In the genomic region with DNA sequence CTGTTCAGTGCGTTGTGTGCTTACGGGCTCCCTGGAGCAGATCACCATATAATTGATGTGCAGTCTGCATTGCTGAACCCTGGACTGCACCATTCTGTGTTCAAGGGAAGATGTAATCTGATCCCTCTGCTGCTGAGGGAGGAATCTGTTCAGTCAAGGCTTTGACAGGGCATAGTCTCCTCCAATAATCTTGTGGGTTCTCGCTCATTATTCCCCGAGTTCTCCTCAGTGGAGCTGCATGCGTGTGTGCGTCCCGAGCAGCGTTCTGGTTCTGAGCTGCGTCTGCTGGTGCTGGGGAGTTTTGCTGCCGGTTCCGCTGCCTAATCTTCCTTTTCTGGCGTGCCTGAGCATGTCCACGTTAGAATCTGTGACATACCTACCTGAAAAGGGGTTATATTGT, we compare ENCODE assay signal across 8 mouse cellular contexts.
A peak's percentile ranks its signal among the peaks of the same experiment; 100 is the strongest.
DNase-seq lines count a peak whose midpoint lies in the region; ATAC-seq lines count a peak whose summit lies in the region.

No protein-coding gene starts in this region.

- H3K4me3 ChIP-seq in embryonic facial prominence, embryonic 13.5 days = peak overlapping the region; percentile 48
- H3K4me3 ChIP-seq in heart, embryonic 12.5 days = peak overlapping the region; percentile 44
- peak overlapping the region; percentile 46 for H3K4me3 ChIP-seq in kidney, embryonic 16.5 days (ENCODE audit: low read length)
- H3K4me3 ChIP-seq in limb, embryonic 13.5 days = peak overlapping the region; percentile 47
- peak overlapping the region; percentile 47 for H3K4me3 ChIP-seq in neural tube, embryonic 12.5 days

- peak overlapping the region; percentile 70 for H3K4me2 ChIP-seq in embryonic facial prominence, embryonic 13.5 days
- peak overlapping the region; percentile 66 for H3K4me2 ChIP-seq in heart, embryonic 12.5 days
- peak overlapping the region; percentile 73 for H3K4me2 ChIP-seq in kidney, embryonic 16.5 days (replicated peaks; ENCODE audit: low read depth, low read length)
- H3K4me2 ChIP-seq in limb, embryonic 13.5 days (replicated peaks) = peak overlapping the region; percentile 76
- peak overlapping the region; percentile 68 for H3K4me2 ChIP-seq in neural tube, embryonic 12.5 days (replicated peaks)

- no peaks in the 10 kb centered on the region for H3K9me3 ChIP-seq in embryonic facial prominence, embryonic 13.5 days
- H3K9me3 ChIP-seq in heart, embryonic 12.5 days (replicated peaks) = no peaks in the 10 kb centered on the region
- H3K9me3 ChIP-seq in kidney, embryonic 16.5 days (ENCODE audit: low read length) = no peaks in the 10 kb centered on the region
- H3K9me3 ChIP-seq in limb, embryonic 13.5 days = no peaks in the 10 kb centered on the region
- no peaks in the 10 kb centered on the region for H3K9me3 ChIP-seq in neural tube, embryonic 12.5 days

- 5% methylated on average over 13 of the region's 13 CpGs for WGBS in embryonic facial prominence, embryonic 13.5 days
- 32% methylated on average over 13 of the region's 13 CpGs for WGBS in heart, embryonic 12.5 days
- 9% methylated on average over 13 of the region's 13 CpGs for WGBS in kidney, embryonic 16.5 days
- WGBS in limb, embryonic 13.5 days = 10% methylated on average over 13 of the region's 13 CpGs
- WGBS in neural tube, embryonic 12.5 days = 9% methylated on average over 13 of the region's 13 CpGs

- ATAC-seq in embryonic facial prominence, embryonic 13.5 days (ENCODE audit: insufficient number of reproducible peaks, insufficient read depth, low FRiP score, low TSS enrichment, low read depth) = peak; percentile 94
- ATAC-seq in heart, embryonic 12.5 days (ENCODE audit: insufficient number of reproducible peaks, low FRiP score) = peak; percentile 48; the same call in 1 of the 2 replicates
- peak; percentile 100 for ATAC-seq in kidney, embryonic 16.5 days (ENCODE audit: low FRiP score, low TSS enrichment)
- ATAC-seq in limb, embryonic 13.5 days (ENCODE audit: low FRiP score, low read depth) = peak; percentile 96
- peak; percentile 98 for ATAC-seq in neural tube, embryonic 12.5 days (ENCODE audit: low FRiP score, low read depth)

- DNase-seq in adrenal gland, postnatal 14 days = peak; percentile 71
- DNase-seq in urinary bladder, postnatal 14 days (ENCODE audit: low spot score) = peak; percentile 51
- DNase-seq in spleen, postnatal 36 days (ENCODE audit: low spot score in 2 of 2) = no peak

- no peaks in the 10 kb centered on the region for H3K27me3 ChIP-seq in embryonic facial prominence, embryonic 13.5 days
- H3K27me3 ChIP-seq in heart, embryonic 12.5 days (replicated peaks) = no peaks in the 10 kb centered on the region
- H3K27me3 ChIP-seq in kidney, embryonic 16.5 days (ENCODE audit: insufficient read depth, low read length) = no peaks in the 10 kb centered on the region
- no peaks in the 10 kb centered on the region for H3K27me3 ChIP-seq in limb, embryonic 13.5 days
- H3K27me3 ChIP-seq in neural tube, embryonic 12.5 days (replicated peaks) = no peaks in the 10 kb centered on the region

- peak overlapping the region; percentile 73 for H3K9ac ChIP-seq in embryonic facial prominence, embryonic 13.5 days
- peak overlapping the region; percentile 61 for H3K9ac ChIP-seq in heart, embryonic 12.5 days
- peak overlapping the region; percentile 42 for H3K9ac ChIP-seq in kidney, embryonic 16.5 days (replicated peaks; ENCODE audit: low read length)
- peak overlapping the region; percentile 69 for H3K9ac ChIP-seq in limb, embryonic 13.5 days
- peak overlapping the region; percentile 65 for H3K9ac ChIP-seq in neural tube, embryonic 12.5 days

- no peaks in the 10 kb centered on the region for H3K4me1 ChIP-seq in embryonic facial prominence, embryonic 13.5 days
- peaks cover 13% of the 10 kb centered on the region for H3K4me1 ChIP-seq in heart, embryonic 12.5 days (replicated peaks)
- H3K4me1 ChIP-seq in kidney, embryonic 16.5 days (ENCODE audit: insufficient read depth, low read length) = peaks cover 3% of the 10 kb centered on the region; the same call in 1 of the 2 replicates
- H3K4me1 ChIP-seq in limb, embryonic 13.5 days = 0 out of 2 replicates have a peak, but pooled peaks cover 10% of the 10 kb centered on the region
- peaks cover 5% of the 10 kb centered on the region for H3K4me1 ChIP-seq in neural tube, embryonic 12.5 days

- peak overlapping the region; percentile 83 for H3K27ac ChIP-seq in embryonic facial prominence, embryonic 13.5 days
- peak overlapping the region; percentile 36; the same call in 1 of the 2 replicates for H3K27ac ChIP-seq in heart, embryonic 12.5 days (ENCODE audit: poor library complexity, severe bottlenecking)
- H3K27ac ChIP-seq in kidney, embryonic 16.5 days (ENCODE audit: low read length) = peak overlapping the region; percentile 57; the same call in 1 of the 2 replicates
- peak overlapping the region; percentile 55; the same call in 1 of the 2 replicates for H3K27ac ChIP-seq in limb, embryonic 13.5 days
- H3K27ac ChIP-seq in neural tube, embryonic 12.5 days = peak overlapping the region; percentile 83

- no peaks in the 10 kb centered on the region for H3K36me3 ChIP-seq in embryonic facial prominence, embryonic 13.5 days
- no peaks in the 10 kb centered on the region for H3K36me3 ChIP-seq in heart, embryonic 12.5 days
- H3K36me3 ChIP-seq in kidney, embryonic 16.5 days (ENCODE audit: insufficient read depth, low read length) = no peaks in the 10 kb centered on the region
- H3K36me3 ChIP-seq in limb, embryonic 13.5 days = no peaks in the 10 kb centered on the region
- no peaks in the 10 kb centered on the region for H3K36me3 ChIP-seq in neural tube, embryonic 12.5 days

Comparison
In these comparisons a context has a peak if more than half of its experiments do, and no peak if none do; other contexts are left out.
1. DNase-seq: peak in adrenal gland, postnatal 14 days (single experiment) and urinary bladder, postnatal 14 days (single experiment); none in spleen, postnatal 36 days (0 of 2).
2. ATAC-seq: peak in every context shown above with its lines; median percentile 100 in kidney, embryonic 16.5 days; 98 in neural tube, embryonic 12.5 days; 96 in limb, embryonic 13.5 days; 94 in embryonic facial prominence, embryonic 13.5 days; 48 in heart, embryonic 12.5 days.
3. Peak in every context shown above with its lines, with median percentiles within 50 percentile points of each other: H3K27ac ChIP-seq, H3K4me2 ChIP-seq, H3K4me3 ChIP-seq and H3K9ac ChIP-seq.